Mouse (Mus musculus) right cerebral cortex, adult 2 months (tissue): Measurements from ENCODE around the gene Bmpr1a.

Source experiments
- DNase-seq, 2 experiments: peaks; one replicate each; pipeline ENCODE4 v3.0.0; 2021 to 2022; ENCODE audit warnings: low spot score in 2 of 2

Gene Bmpr1a

GRCm38 (mm10) chr14:34503325-34503647, at the start of gene Bmpr1a:
TSS of gene Bmpr1a (minus strand) at chr14:34503341.
- no peak for DNase-seq

- DNase-seq: no peak
Observed at GRCm38 (mm10) chr14:34552226-34552625, 49.1 kb upstream of the Bmpr1a start.

- peak; percentile 76 to 81 for DNase-seq
Observed at GRCm38 (mm10) chr14:34549004-34549671, 46.0 kb upstream of the Bmpr1a start.

GRCm38 (mm10) chr14:34548391-34549001, 45.4 kb upstream of the Bmpr1a start:
- DNase-seq: peak; percentile 60 to 62

GRCm38 (mm10) chr14:34544545-34544944, 41.4 kb upstream of the Bmpr1a start:
- no peak for DNase-seq

- DNase-seq: no peak
Observed at GRCm38 (mm10) chr14:34544001-34544400, 40.9 kb upstream of the Bmpr1a start.

GRCm38 (mm10) chr14:34543596-34543995, 40.5 kb upstream of the Bmpr1a start:
- no peak for DNase-seq

GRCm38 (mm10) chr14:34541896-34542295, 38.8 kb upstream of the Bmpr1a start:
- no peak for DNase-seq

- DNase-seq: no peak
Observed at GRCm38 (mm10) chr14:34540685-34541162, 37.6 kb upstream of the Bmpr1a start.

- DNase-seq: no peak
Observed at GRCm38 (mm10) chr14:34535883-34536282, 32.7 kb upstream of the Bmpr1a start.

GRCm38 (mm10) chr14:34533537-34533936, 30.4 kb upstream of the Bmpr1a start:
- no peak for DNase-seq

- no peak for DNase-seq
Observed at GRCm38 (mm10) chr14:34532536-34532935, 29.4 kb upstream of the Bmpr1a start.

GRCm38 (mm10) chr14:34528804-34529203, 25.7 kb upstream of the Bmpr1a start:
- DNase-seq: no peak

GRCm38 (mm10) chr14:34522701-34523100, 19.6 kb upstream of the Bmpr1a start, which contains the start of gene 9230112D13Rik:
TSS of gene 9230112D13Rik (minus strand) at chr14:34522801.
- no peak for DNase-seq

- DNase-seq: no peak
Observed at GRCm38 (mm10) chr14:34517959-34518544, 14.9 kb upstream of the Bmpr1a start.

GRCm38 (mm10) chr14:34516960-34517577, 13.9 kb upstream of the Bmpr1a start:
- no peak for DNase-seq

GRCm38 (mm10) chr14:34515860-34516259, 12.7 kb upstream of the Bmpr1a start:
- DNase-seq: no peak

- no peak for DNase-seq
Observed at GRCm38 (mm10) chr14:34514120-34514519, 11.0 kb upstream of the Bmpr1a start.

GRCm38 (mm10) chr14:34512602-34513001, 9.5 kb upstream of the Bmpr1a start:
- no peak for DNase-seq

GRCm38 (mm10) chr14:34511901-34512300, 8.8 kb upstream of the Bmpr1a start:
- DNase-seq: no peak

GRCm38 (mm10) chr14:34508842-34509439, 5.8 kb upstream of the Bmpr1a start:
- no peak for DNase-seq

- no peak for DNase-seq
Observed at GRCm38 (mm10) chr14:34508187-34508840, 5.2 kb upstream of the Bmpr1a start.
